Mouse (Mus musculus) midbrain, embryonic 15.5 days (tissue): Measurements from ENCODE around the gene Tmem40. TPM values are rescaled to one million over a fixed set of nuclear protein-coding genes. Genes with fewer than 3 reads are reported as not detected.

Experiments used
- ATAC-seq: fragments of 200-750 bp; cut with Nextera tagmentation; replicated peaks from 2 replicates; pipeline ENCODE4 v1.8.0; 2017; ENCODE audit warnings: moderate TSS enrichment
- H3K27ac ChIP-seq: fragments of 300-500 bp; sonication (generic); 2 replicates; pipeline ENCODE4 v1.5.1; 2015; ENCODE audit warnings: mild to moderate bottlenecking, inconsistent platforms
- H3K27me3 ChIP-seq: fragments of 300-500 bp; sonication (generic); replicated peaks from 2 replicates; pipeline ENCODE4 v1.6.1; 2015; ENCODE audit warnings: inconsistent platforms
- H3K36me3 ChIP-seq: fragments of 300-500 bp; sonication (generic); replicated peaks from 2 replicates; pipeline ENCODE4 v1.6.1; 2015; ENCODE audit warnings: inconsistent platforms
- H3K4me1 ChIP-seq: fragments of 300-500 bp; sonication (generic); 2 replicates; pipeline ENCODE4 v1.6.1; 2015; ENCODE audit warnings: inconsistent platforms
- H3K4me2 ChIP-seq: fragments of 300-500 bp; sonication (generic); 2 replicates; pipeline ENCODE4 v1.6.1; 2015; ENCODE audit warnings: inconsistent platforms, mild to moderate bottlenecking, moderate library complexity
- H3K4me3 ChIP-seq: fragments of 300-500 bp; sonication (generic); 2 replicates; pipeline ENCODE4 v1.5.1; 2015; ENCODE audit warnings: mild to moderate bottlenecking, inconsistent platforms
- H3K9ac ChIP-seq: fragments of 300-500 bp; sonication (generic); 2 replicates; pipeline ENCODE4 v1.6.1; 2015; ENCODE audit warnings: mild to moderate bottlenecking, inconsistent platforms
- H3K9me3 ChIP-seq: fragments of 300-500 bp; sonication (generic); 2 replicates; pipeline ENCODE4 v1.6.1; 2016; ENCODE audit warnings: inconsistent platforms
- WGBS: fragments of 180-500 bp; shearing (Covaris S2); methylation state at CpG from one replicate; pipeline ENCODE4 v1.1.7; 2015; ENCODE audit warnings: mixed read lengths; 5-methylcytosine and 5-hydroxymethylcytosine counted together
- polyA plus RNA-seq: library from polyadenylated mRNA; unstranded; fragments of >200 nt; fragmentation: Nextera tagmentation; extraction: Ambion mirVana; gene quantifications from 2 replicates; pipeline ENCODE4 v1.2.1, GENCODE M21; 2015

Tmem40 gene
- polyA plus RNA-seq = 0.74 and 1.2 TPM in 2 replicates

DNA sequence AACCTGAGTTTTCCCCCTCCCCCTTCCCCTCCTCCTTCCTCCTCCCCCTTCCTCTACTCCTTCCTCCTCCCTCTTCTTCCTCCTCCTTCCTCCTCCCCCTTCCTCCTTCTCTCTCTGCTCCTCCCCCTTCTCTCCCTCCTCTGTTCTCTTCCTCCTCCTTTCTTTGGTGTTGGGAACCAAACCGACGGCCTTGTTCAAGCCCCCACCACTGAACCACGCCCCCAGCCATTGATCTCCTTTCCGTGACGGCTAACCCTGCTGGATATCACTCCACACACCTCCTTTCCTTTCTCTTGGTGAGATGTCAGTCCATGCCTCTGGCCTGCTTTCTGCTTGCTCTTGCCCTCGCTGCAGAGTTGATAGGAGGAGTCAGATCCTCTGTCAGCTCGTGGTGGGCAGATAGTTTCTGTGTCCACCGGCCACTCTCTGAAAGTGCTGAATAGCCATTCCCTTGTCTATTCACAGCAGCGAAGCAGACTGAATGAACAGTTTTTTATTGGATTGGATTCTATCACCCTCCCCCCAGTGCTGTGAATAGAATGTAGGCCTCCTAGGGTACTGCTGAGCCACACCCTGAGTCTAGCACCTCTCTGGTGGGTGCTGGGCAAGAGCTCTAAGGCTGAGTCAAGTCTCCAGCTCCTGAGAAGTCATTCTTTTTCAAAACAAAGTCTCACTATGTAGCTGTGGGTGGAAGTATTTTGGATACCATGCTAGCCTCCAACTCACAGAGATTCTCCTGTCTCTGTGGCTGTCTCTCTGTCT lies at the start of gene Tmem40:
Gene Tmem40, minus strand, starts transcription at position 416 of the 762 bp plus-strand sequence.
- WGBS = 4% methylated on average over 9 of the region's 9 CpGs

GRCm38 (mm10) chr6:115811606-115812005 lies 49.4 kb upstream of the Tmem40 start:
- H3K4me1 ChIP-seq = peaks cover 12% of the 10 kb centered on the region
- H3K9me3 ChIP-seq = no peaks in the 10 kb centered on the region
- H3K27ac ChIP-seq = no peak overlapping the region
- no peak overlapping the region for H3K4me2 ChIP-seq
- no peak overlapping the region for H3K9ac ChIP-seq
- no peaks in the 10 kb centered on the region for H3K27me3 ChIP-seq
- ATAC-seq = no peak
- H3K4me3 ChIP-seq = no peak overlapping the region
- H3K36me3 ChIP-seq = no peaks in the 10 kb centered on the region
- WGBS = 71% methylated on average over 8 of the region's 8 CpGs

More for the DNA sequence above, at the start of gene Tmem40:
- H3K4me2 ChIP-seq = no peak within 1 kb of the TSS
- H3K4me3 ChIP-seq = no peak within 1 kb of the TSS
- no peaks in the 10 kb centered on the region for H3K9me3 ChIP-seq
- H3K4me1 ChIP-seq = peaks cover 6% of the 10 kb centered on the region; the same call in 1 of the 2 replicates
- ATAC-seq = no peak
- no peak within 1 kb of the TSS; the same call in 1 of the 2 replicates for H3K27ac ChIP-seq
- no peak within 1 kb of the TSS for H3K9ac ChIP-seq
- H3K36me3 ChIP-seq = no peaks in the 10 kb centered on the region
- no peaks in the 10 kb centered on the region for H3K27me3 ChIP-seq

DNA sequence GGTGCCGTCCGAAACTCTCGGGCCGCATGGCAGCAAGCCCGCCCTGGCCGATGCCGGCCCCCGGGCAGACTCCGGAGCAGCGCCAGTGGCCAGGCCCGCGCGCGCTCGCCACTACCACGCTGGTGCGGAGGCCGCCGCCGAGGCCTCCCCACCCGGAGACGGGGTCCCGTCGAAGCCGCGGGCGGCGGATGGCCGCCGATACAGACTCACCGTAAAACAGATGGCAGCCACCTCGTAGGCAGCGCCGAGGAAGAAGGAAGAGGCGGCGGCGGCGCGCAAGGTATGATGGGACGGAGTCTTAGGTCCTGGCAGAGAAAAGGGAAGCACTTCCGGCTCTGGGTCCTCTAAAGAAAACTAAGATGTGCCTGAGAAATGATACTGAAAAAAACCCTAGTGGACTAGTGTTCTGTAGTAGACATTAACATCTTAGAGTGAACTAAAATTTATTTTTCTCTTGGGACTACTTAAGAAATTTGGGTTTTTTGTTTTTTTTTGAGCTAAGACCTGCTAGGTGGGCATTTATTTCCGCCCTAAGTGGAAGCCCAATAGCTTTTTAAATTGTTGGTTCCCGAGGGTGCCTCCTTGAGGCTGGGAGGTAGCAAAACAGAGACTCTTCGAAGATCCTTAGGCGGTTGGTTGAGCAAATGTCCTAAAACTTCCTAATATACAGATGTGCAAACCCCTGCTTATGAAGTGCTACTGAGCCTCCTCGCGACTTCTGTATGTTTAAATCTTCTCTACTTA lies 46.5 kb upstream of the Tmem40 start, which contains the start of gene Rpl32:
Gene Rpl32, minus strand, starts transcription at position 260 of the 744 bp plus-strand sequence.
- Histone ChIP-seq H3K27ac (peak within 1 kb of the TSS; percentile 92), H3K36me3 (peaks cover 6% of the 10 kb centered on the region), H3K27me3 (no peaks in the 10 kb centered on the region), H3K4me3 (peak within 1 kb of the TSS; percentile 75), H3K9me3 (no peaks in the 10 kb centered on the region), H3K9ac (peak within 1 kb of the TSS; percentile 87), H3K4me2 (peak within 1 kb of the TSS; percentile 83), H3K4me1 (peaks cover 22% of the 10 kb centered on the region)
- under 1% methylated on average over 47 of the region's 47 CpGs for WGBS
- peak; percentile 91 for ATAC-seq

DNA sequence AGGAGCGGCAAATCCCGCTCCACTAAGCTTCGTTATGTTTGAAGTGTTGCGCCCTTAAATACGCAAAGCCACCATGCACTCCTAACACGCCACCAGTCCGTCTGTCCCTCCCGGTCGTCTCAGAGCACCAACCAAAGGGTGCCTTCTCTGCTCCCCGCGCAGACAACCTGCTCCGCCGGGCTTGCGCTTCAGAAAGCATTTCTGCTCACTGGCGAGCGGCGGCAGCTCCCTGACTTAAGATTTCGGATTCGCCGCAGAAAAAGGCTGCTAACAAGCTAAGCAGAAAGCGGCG lies 45.9 kb upstream of the Tmem40 start:
- WGBS = 0% methylated on average over 22 of the region's 22 CpGs
- peaks cover 6% of the 10 kb centered on the region for H3K36me3 ChIP-seq
- 0 out of 2 replicates have a peak, but pooled peaks have one; percentile 16 for ATAC-seq
- no peaks in the 10 kb centered on the region for H3K27me3 ChIP-seq
- peak overlapping the region; percentile 92 for H3K27ac ChIP-seq
- peak overlapping the region; percentile 87 for H3K9ac ChIP-seq
- peak overlapping the region; percentile 83 for H3K4me2 ChIP-seq
- H3K4me1 ChIP-seq = peaks cover 22% of the 10 kb centered on the region
- H3K9me3 ChIP-seq = no peaks in the 10 kb centered on the region
- H3K4me3 ChIP-seq = peak overlapping the region; percentile 75

GRCm38 (mm10) chr6:115807464-115808195 lies 45.4 kb upstream of the Tmem40 start:
- Histone ChIP-seq H3K27me3 (no peaks in the 10 kb centered on the region), H3K4me2 (peak overlapping the region; percentile 83), H3K36me3 (peaks cover 7% of the 10 kb centered on the region), H3K9ac (peak overlapping the region; percentile 87), H3K9me3 (no peaks in the 10 kb centered on the region), H3K4me1 (peaks cover 22% of the 10 kb centered on the region), H3K27ac (peak overlapping the region; percentile 92), H3K4me3 (peak overlapping the region; percentile 75)
- 5% methylated on average over 15 of the region's 15 CpGs for WGBS
- 0 out of 2 replicates have a peak, but pooled peaks have one; percentile 1 for ATAC-seq

GRCm38 (mm10) chr6:115804432-115805192 lies 42.4 kb upstream of the Tmem40 start:
- Histone ChIP-seq H3K4me3 (no peak overlapping the region), H3K27me3 (no peaks in the 10 kb centered on the region), H3K4me1 (peaks cover 22% of the 10 kb centered on the region), H3K36me3 (peaks cover 26% of the 10 kb centered on the region), H3K4me2 (no peak overlapping the region), H3K9me3 (no peaks in the 10 kb centered on the region), H3K9ac (no peak overlapping the region), H3K27ac (no peak overlapping the region)
- WGBS = 67% methylated on average over 10 of the region's 10 CpGs
- no peak for ATAC-seq

- 48% methylated on average over 16 of the region's 16 CpGs for WGBS
- no peaks in the 10 kb centered on the region for H3K9me3 ChIP-seq
- no peak overlapping the region for H3K27ac ChIP-seq
- H3K9ac ChIP-seq = no peak overlapping the region
- ATAC-seq = no peak
- H3K4me3 ChIP-seq = no peak overlapping the region
- no peaks in the 10 kb centered on the region for H3K27me3 ChIP-seq
- H3K4me2 ChIP-seq = no peak overlapping the region
- H3K36me3 ChIP-seq = peaks cover 30% of the 10 kb centered on the region
- H3K4me1 ChIP-seq = peaks cover 22% of the 10 kb centered on the region
These were observed 41.6 kb upstream of the Tmem40 start for GRCm38 (mm10) chr6:115803541-115804382.

DNA sequence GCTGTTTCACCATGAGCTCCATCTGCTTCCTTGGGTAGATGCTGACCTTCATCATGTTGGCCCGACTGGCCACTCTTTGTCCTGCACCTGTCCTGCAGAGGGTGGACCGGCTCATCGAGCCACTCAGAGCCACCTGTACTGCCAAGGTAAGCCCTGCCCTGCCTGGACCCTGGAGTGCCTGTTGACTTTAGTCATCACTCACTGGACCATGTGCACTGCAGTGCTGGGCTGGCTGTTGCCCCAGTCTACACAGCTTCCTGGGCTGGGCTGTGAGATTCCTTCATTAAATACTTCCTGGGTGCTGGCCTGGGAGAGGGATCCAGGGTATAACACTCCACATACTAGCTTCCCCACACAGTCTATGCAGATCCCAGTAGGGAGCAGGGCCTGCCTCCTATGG lies 39.6 kb upstream of the Tmem40 start:
- 97% methylated on average over 3 of the region's 3 CpGs for WGBS
- ATAC-seq = no peak

DNA sequence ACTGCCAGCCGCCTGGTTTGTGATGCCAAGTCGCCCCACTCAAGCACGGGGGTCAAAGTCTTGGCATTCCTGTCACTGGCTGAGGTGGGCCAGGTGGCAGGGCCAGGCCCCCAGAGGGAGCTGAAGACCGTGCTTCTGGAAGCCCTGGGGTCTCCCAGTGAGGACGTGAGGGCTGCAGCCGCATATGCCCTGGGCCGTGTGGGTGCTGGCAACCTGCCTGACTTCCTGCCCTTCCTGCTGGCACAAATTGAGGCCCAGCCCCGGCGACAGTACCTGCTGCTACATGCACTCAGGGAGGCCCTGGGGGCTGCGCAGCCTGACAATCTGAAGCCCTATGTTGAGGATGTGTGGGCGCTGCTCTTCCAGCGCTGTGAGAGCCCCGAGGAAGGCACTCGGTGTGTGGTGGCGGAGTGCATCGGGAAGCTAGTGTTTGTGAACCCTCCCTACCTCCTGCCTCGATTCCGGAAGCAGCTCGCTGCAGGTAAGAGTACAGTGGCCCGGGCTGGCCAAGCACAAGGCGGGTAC lies 30.5 kb upstream of the Tmem40 start:
- H3K27me3 ChIP-seq = no peaks in the 10 kb centered on the region
- peaks cover 59% of the 10 kb centered on the region for H3K36me3 ChIP-seq
- ATAC-seq = no peak
- no peak overlapping the region for H3K4me2 ChIP-seq
- 92% methylated on average over 21 of the region's 21 CpGs for WGBS
- no peak overlapping the region for H3K27ac ChIP-seq
- H3K9me3 ChIP-seq = no peaks in the 10 kb centered on the region
- H3K4me1 ChIP-seq = no peaks in the 10 kb centered on the region
- H3K9ac ChIP-seq = no peak overlapping the region
- H3K4me3 ChIP-seq = no peak overlapping the region

More for the DNA sequence above, 39.6 kb upstream of the Tmem40 start:
- peaks cover 13% of the 10 kb centered on the region for H3K4me1 ChIP-seq
- peaks cover 46% of the 10 kb centered on the region for H3K36me3 ChIP-seq
- no peak overlapping the region for H3K27ac ChIP-seq
- H3K9ac ChIP-seq = no peak overlapping the region
- H3K27me3 ChIP-seq = no peaks in the 10 kb centered on the region
- H3K4me3 ChIP-seq = no peak overlapping the region
- H3K4me2 ChIP-seq = no peak overlapping the region
- no peaks in the 10 kb centered on the region for H3K9me3 ChIP-seq

DNA sequence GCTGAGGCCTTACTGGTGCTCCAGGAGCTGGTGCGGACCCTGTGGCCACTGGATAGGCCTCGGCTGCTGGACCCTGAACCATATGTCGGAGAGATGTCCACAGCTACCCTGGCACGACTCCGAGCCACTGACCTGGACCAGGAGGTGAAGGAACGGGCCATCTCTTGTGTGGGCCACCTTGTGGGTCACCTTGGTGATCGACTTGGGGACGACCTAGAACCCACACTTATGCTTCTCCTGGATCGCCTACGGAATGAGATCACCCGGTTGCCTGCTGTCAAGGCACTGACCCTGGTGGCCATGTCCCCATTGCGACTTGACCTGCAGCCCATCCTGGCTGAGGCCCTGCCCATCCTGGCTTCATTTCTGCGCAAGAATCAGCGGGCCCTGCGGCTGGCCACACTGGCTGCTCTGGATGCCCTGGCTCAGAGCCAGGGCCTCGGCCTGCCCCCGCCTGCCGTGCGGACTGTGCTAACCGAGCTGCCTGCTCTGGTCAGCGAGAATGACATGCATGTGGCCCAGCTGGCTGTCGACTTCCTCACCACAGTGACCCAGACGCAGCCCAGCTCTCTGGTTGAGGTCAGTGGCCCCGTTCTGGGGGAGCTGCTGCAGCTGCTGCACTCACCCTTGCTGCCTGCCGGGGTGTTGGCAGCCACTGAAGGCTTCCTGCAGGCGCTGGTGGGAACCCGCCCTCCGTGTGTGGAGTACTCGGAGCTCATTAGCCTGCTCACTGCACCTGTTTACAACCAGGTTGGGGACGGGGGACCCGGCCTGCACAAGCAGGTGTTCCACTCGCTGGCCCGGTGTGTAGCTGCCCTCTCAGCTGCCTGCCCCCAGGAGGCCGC lies 29.9 kb upstream of the Tmem40 start:
- H3K4me1 ChIP-seq = no peaks in the 10 kb centered on the region
- ATAC-seq = no peak
- 90% methylated on average over 34 of the region's 34 CpGs for WGBS
- H3K4me2 ChIP-seq = no peak overlapping the region
- no peak overlapping the region for H3K4me3 ChIP-seq
- peaks cover 61% of the 10 kb centered on the region for H3K36me3 ChIP-seq
- no peak overlapping the region for H3K9ac ChIP-seq
- no peaks in the 10 kb centered on the region for H3K27me3 ChIP-seq
- no peaks in the 10 kb centered on the region for H3K9me3 ChIP-seq
- H3K27ac ChIP-seq = no peak overlapping the region
